Mouse (Mus musculus) ES-E14 (cell line): Measurements from ENCODE around the gene 4930519P11Rik.
A peak's percentile ranks its signal among the peaks of the same experiment; 100 is the strongest.

Experiments used
- CHD2 ChIP-seq: IDR thresholded peaks from 2 replicates; pipeline ENCODE4 v1.6.1; 2014; ENCODE audit warnings: mild to moderate bottlenecking, low read depth, low read length, inconsistent platforms
- HCFC1 ChIP-seq: IDR thresholded peaks from 2 replicates; pipeline ENCODE4 v1.6.1; 2012; ENCODE audit warnings: low read length, inconsistent platforms, borderline replicate concordance; ENCODE audit not compliant: insufficient read depth
- MAFK ChIP-seq: IDR thresholded peaks from 2 replicates; pipeline ENCODE4 v1.6.1; 2014; ENCODE audit warnings: mild to moderate bottlenecking, low read depth, low read length, inconsistent platforms; ENCODE audit not compliant: insufficient read depth
- ZC3H11A ChIP-seq: IDR thresholded peaks from 2 replicates; pipeline ENCODE4 v1.6.1; 2012; ENCODE audit warnings: low read depth, mild to moderate bottlenecking, inconsistent platforms, low read length, borderline replicate concordance
- ZNF384 ChIP-seq: IDR thresholded peaks from 2 replicates; pipeline ENCODE4 v1.6.1; 2012; ENCODE audit warnings: low read depth, low read length, inconsistent platforms

- TF ChIP-seq CHD2 (no peak), HCFC1 (no peak), MAFK (no peak), ZC3H11A (no peak), ZNF384 (peak; percentile 62; the same call in 1 of the 2 replicates)
Observed at GRCm38 (mm10) chr2:154659531-154660074, 46.4 kb upstream of the 4930519P11Rik start.
